In the genomic region with DNA sequence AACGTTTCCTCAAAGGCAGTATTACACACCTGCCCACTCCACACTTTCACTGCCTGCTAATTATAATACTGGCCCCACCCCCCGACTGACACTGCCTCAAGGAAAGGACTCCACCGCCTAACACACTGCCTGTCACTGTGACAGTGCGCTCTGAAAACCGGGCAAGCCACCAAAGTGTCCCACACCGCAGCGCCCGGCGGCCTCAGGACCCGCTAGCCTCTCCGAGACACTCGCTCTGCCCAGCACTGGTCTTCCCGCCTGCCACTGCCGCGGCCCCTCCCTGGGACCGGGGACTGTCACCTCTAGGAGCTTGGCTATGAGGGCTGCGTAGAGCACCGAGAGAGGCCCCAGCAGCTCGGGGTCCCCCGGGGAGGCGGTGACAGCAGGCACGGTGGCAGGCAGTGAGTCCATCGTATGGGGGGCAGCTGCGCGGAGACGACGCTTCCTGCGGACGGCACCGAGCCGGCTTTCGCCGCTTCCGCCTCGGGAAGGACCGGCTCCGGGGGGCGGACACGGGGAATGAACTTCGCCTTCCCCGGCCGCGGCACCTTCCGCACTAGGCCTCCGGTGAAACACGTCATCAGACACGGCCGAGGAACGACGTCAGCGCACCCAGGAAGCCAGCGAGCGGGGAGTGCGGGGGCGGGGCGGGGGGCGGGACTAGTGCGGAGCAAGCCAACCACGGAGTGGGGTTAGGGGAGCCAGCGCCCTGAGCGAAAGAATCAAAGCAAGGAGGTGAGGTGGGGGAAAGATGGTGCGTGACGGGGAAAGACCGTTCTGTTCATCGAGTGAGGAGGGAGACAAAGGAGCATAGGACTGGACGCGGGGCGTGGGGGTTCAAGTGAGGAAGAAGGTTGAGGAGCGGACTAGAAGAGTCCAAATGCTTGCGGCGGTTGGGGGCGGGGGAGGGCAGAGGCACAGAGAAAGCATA, we compare ENCODE assay signal across 8 mouse cellular contexts. TPM values are rescaled to one million over a fixed set of nuclear protein-coding genes. Genes with fewer than 3 reads are reported as not detected.
DNase-seq lines count a peak whose midpoint lies in the region; ATAC-seq and TF ChIP-seq lines count a peak whose summit lies in the region.

No protein-coding gene starts in this region.

- no peak for TF ChIP-seq CTCF in brain, embryonic 14.5 days (IDR thresholded peaks at IDR 0.05; ENCODE audit: borderline replicate concordance, extremely low read depth, insufficient read depth, insufficient read length)

- peak overlapping the region; percentile 94 for H3K4me3 ChIP-seq in heart, embryonic 10.5 days
- H3K4me3 ChIP-seq in kidney, embryonic 15.5 days (replicated peaks): peak overlapping the region; percentile 98

- WGBS in heart, embryonic 10.5 days: under 1% methylated on average over 72 of the region's 72 CpGs
- under 1% methylated on average over 71 of the region's 72 CpGs for WGBS in kidney, embryonic 15.5 days

- peak overlapping the region; percentile 89 for H3K27ac ChIP-seq in heart, embryonic 10.5 days
- H3K27ac ChIP-seq in kidney, embryonic 15.5 days: peak overlapping the region; percentile 92

- H3K4me1 ChIP-seq in heart, embryonic 10.5 days: peaks cover 12% of the 10 kb centered on the region; the same call in 1 of the 2 replicates
- peaks cover 14% of the 10 kb centered on the region for H3K4me1 ChIP-seq in kidney, embryonic 15.5 days

- DNase-seq in CD4-positive helper T cell, adult 2 months (ENCODE audit: low read depth, low spot score): peak; percentile 96
- peak; percentile 98 for DNase-seq in brain, embryonic 14.5 days (ENCODE audit: low read depth)
- DNase-seq in heart, embryonic 10.5 days (ENCODE audit: low spot score): peak; percentile 96
- peak; percentile 96 for DNase-seq in liver
- peak; percentile 66 to 83 for DNase-seq in monocyte, adult 2 months (ENCODE audit: low read depth in 1 of 2, low spot score in 2 of 2)
- peak; percentile 80 to 88 for DNase-seq in spleen, postnatal 14 days (ENCODE audit: low spot score in 2 of 2)

- no peaks in the 10 kb centered on the region for H3K27me3 ChIP-seq in heart, embryonic 10.5 days (ENCODE audit: insufficient read depth, poor library complexity, severe bottlenecking)
- H3K27me3 ChIP-seq in kidney, embryonic 15.5 days: no peaks in the 10 kb centered on the region

- peak; percentile 88 for ATAC-seq in erythroblast, adult 5-6 weeks (replicated peaks; ENCODE audit: low FRiP score, poor library complexity, severe bottlenecking)
- ATAC-seq in kidney, embryonic 15.5 days (replicated peaks; ENCODE audit: low FRiP score): peak; percentile 98

- H3K4me2 ChIP-seq in kidney, embryonic 15.5 days: peak overlapping the region; percentile 89

- H3K36me3 ChIP-seq in heart, embryonic 10.5 days: peaks cover 40% of the 10 kb centered on the region
- peaks cover 55% of the 10 kb centered on the region for H3K36me3 ChIP-seq in kidney, embryonic 15.5 days

- peak; percentile 54; the same call in 1 of the 2 replicates for TF ChIP-seq POLR2A in brain, embryonic 14.5 days (IDR thresholded peaks at IDR 0.05; ENCODE audit: borderline replicate concordance, extremely low read depth, insufficient read depth, insufficient read length, poor library complexity, severe bottlenecking)

- no peaks in the 10 kb centered on the region for H3K9me3 ChIP-seq in heart, embryonic 10.5 days
- H3K9me3 ChIP-seq in kidney, embryonic 15.5 days (replicated peaks): no peaks in the 10 kb centered on the region

- peak overlapping the region; percentile 85 for H3K9ac ChIP-seq in kidney, embryonic 15.5 days

RNA-seq across cellular contexts. Expression of gene Mia3, which starts 24.2 kb away (rescaled TPM):
- 89.1 and 98.2 TPM in 2 replicates for polyA plus RNA-seq in brain, embryonic 14.5 days (2012; rRNA removed)
- total RNA-seq in erythroblast, adult 5-6 weeks (2015; ENCODE audit: low replicate concordance): 14.6 and 24.2 TPM in 2 replicates
- total RNA-seq in erythroblast, adult 5-6 weeks (2017; ENCODE audit: low replicate concordance): 27.3 and 34.7 TPM in 2 replicates
- 83.4 and 89.1 TPM in 2 replicates for polyA plus RNA-seq in heart, embryonic 10.5 days (2016; fragmentation: Nextera tagmentation; extraction: Ambion mirVana)
- 99.3 and 101 TPM in 2 replicates for polyA plus RNA-seq in kidney, embryonic 15.5 days (2015; fragmentation: Nextera tagmentation; extraction: Ambion mirVana)

RNA-seq across cellular contexts. Expression of gene Taf1a, which starts 43.6 kb away (rescaled TPM):
- 21.1 and 24.5 TPM in 2 replicates for polyA plus RNA-seq in brain, embryonic 14.5 days (2012; rRNA removed)
- 8.2 TPM in 1 of 2 replicates, not detected in the other for total RNA-seq in erythroblast, adult 5-6 weeks (2015; ENCODE audit: low replicate concordance)
- 1.5 and 4.2 TPM in 2 replicates for total RNA-seq in erythroblast, adult 5-6 weeks (2017; ENCODE audit: low replicate concordance)
- polyA plus RNA-seq in heart, embryonic 10.5 days (2016; fragmentation: Nextera tagmentation; extraction: Ambion mirVana): 14.7 and 18.0 TPM in 2 replicates
- polyA plus RNA-seq in kidney, embryonic 15.5 days (2015; fragmentation: Nextera tagmentation; extraction: Ambion mirVana): 21.2 and 21.3 TPM in 2 replicates

RNA-seq across cellular contexts. Expression of gene Brox, which starts 48.1 kb away (rescaled TPM):
- 75.5 and 82.1 TPM in 2 replicates for polyA plus RNA-seq in brain, embryonic 14.5 days (2012; rRNA removed)
- 13.6 and 16.3 TPM in 2 replicates for total RNA-seq in erythroblast, adult 5-6 weeks (2015; ENCODE audit: low replicate concordance)
- total RNA-seq in erythroblast, adult 5-6 weeks (2017; ENCODE audit: low replicate concordance): 29.8 and 32.1 TPM in 2 replicates
- 33.3 and 40.7 TPM in 2 replicates for polyA plus RNA-seq in heart, embryonic 10.5 days (2016; fragmentation: Nextera tagmentation; extraction: Ambion mirVana)
- 44.7 and 46.8 TPM in 2 replicates for polyA plus RNA-seq in kidney, embryonic 15.5 days (2015; fragmentation: Nextera tagmentation; extraction: Ambion mirVana)

RNA-seq across cellular contexts. Expression of gene Aida, which starts 48.8 kb away (rescaled TPM):
- polyA plus RNA-seq in brain, embryonic 14.5 days (2012; rRNA removed): 80.7 and 82.0 TPM in 2 replicates
- 17.6 and 21.5 TPM in 2 replicates for total RNA-seq in erythroblast, adult 5-6 weeks (2015; ENCODE audit: low replicate concordance)
- total RNA-seq in erythroblast, adult 5-6 weeks (2017; ENCODE audit: low replicate concordance): 40.0 and 41.5 TPM in 2 replicates
- 27.5 and 41.1 TPM in 2 replicates for polyA plus RNA-seq in heart, embryonic 10.5 days (2016; fragmentation: Nextera tagmentation; extraction: Ambion mirVana)
- 45.5 and 50.8 TPM in 2 replicates for polyA plus RNA-seq in kidney, embryonic 15.5 days (2015; fragmentation: Nextera tagmentation; extraction: Ambion mirVana)

Comparison
In these comparisons a context has a peak if more than half of its experiments do, and no peak if none do; other contexts are left out.
1. Peak in every context shown above with its lines: DNase-seq, ATAC-seq, H3K4me3 ChIP-seq and H3K27ac ChIP-seq.